ENCODE assay signal across 22 mouse cellular contexts in genomic region chr7:111395972-111396371, GRCm38 (mm10).
"Had no signal": no experiment of that assay in that cellular context is flagged by ENCODE, and none has a peak within 500 bp of the region (broad histone marks: within the 10 kb centered on the region; RNA-seq: fewer than 3 reads in every experiment).

No protein-coding gene starts in this region.

- H3K4me1 ChIP-seq: limb, embryonic 10.5 days; limb, embryonic 13.5 days; liver, embryonic 12.5 days; liver, embryonic 15.5 days; lung, embryonic 15.5 days; neural tube, embryonic 12.5 days; stomach, embryonic 15.5 days had no signal

- ATAC-seq: intestine, embryonic 16.5 days; liver, embryonic 12.5 days; midbrain, embryonic 15.5 days had no signal

- H3K27me3 ChIP-seq: limb, embryonic 13.5 days; liver, embryonic 12.5 days; liver, embryonic 15.5 days; lung, embryonic 15.5 days; midbrain, embryonic 12.5 days; midbrain, embryonic 15.5 days; neural tube, embryonic 12.5 days; stomach, embryonic 15.5 days had no signal

- H3K27ac ChIP-seq: limb, embryonic 10.5 days; limb, embryonic 13.5 days; liver, embryonic 12.5 days; liver, embryonic 15.5 days; lung, embryonic 15.5 days; midbrain, embryonic 12.5 days; midbrain, embryonic 15.5 days; neural tube, embryonic 12.5 days; neural tube, embryonic 15.5 days; stomach, embryonic 15.5 days had no signal

- DNase-seq: kidney, adult 18-20 months; kidney, adult 9 months; kidney, postnatal 14 days; kidney, postnatal 4 days; liver; lung, adult 18-20 months; lung, postnatal 14 days; lung, postnatal 4 days; spleen, adult 18-20 months; thymus, adult 18-20 months; thymus, postnatal 36 days had no signal

- H3K4me3 ChIP-seq: limb, embryonic 10.5 days; limb, embryonic 13.5 days; liver, embryonic 12.5 days; liver, embryonic 15.5 days; lung, embryonic 15.5 days; midbrain, embryonic 12.5 days; midbrain, embryonic 15.5 days; neural tube, embryonic 12.5 days; neural tube, embryonic 15.5 days; stomach, embryonic 15.5 days had no signal

- H3K36me3 ChIP-seq: limb, embryonic 10.5 days; limb, embryonic 13.5 days; liver, embryonic 12.5 days; liver, embryonic 15.5 days; lung, embryonic 15.5 days; midbrain, embryonic 12.5 days; midbrain, embryonic 15.5 days; neural tube, embryonic 12.5 days; neural tube, embryonic 15.5 days; stomach, embryonic 15.5 days had no signal

- H3K9me3 ChIP-seq: limb, embryonic 10.5 days; limb, embryonic 13.5 days; liver, embryonic 12.5 days; liver, embryonic 15.5 days; lung, embryonic 15.5 days; midbrain, embryonic 12.5 days; midbrain, embryonic 15.5 days; neural tube, embryonic 12.5 days; neural tube, embryonic 15.5 days; stomach, embryonic 15.5 days had no signal
